Mouse (Mus musculus): Measurements from ENCODE around the gene Acot6. TPM values are rescaled to one million over a fixed set of nuclear protein-coding genes. Genes with fewer than 3 reads are reported as not detected.
A peak's percentile ranks its signal among the peaks of the same experiment; 100 is the strongest.

Gene Acot6
- polyA plus RNA-seq, 1 experiment, result 0.78 TPM

GRCm38 (mm10) chr12:84149971-84150370, 49.5 kb downstream of the Acot6 start:
- Histone ChIP-seq H3K27me3 (ENCODE audit: control insufficient read depth, insufficient read depth, low read length, poor library complexity, severe bottlenecking) (no peaks in the 10 kb centered on the region), H3K36me3 (ENCODE audit: control insufficient read depth, insufficient read depth, low read length, poor library complexity, severe bottlenecking) (peaks cover 9% of the 10 kb centered on the region), H3K9ac (ENCODE audit: low read depth, poor library complexity, severe bottlenecking) (no peak overlapping the region), H3K4me1 (ENCODE audit: control insufficient read depth, insufficient read depth, low read length) (peaks cover 2% of the 10 kb centered on the region), H3K4me3 (ENCODE audit: low read depth, low read length) (no peak overlapping the region), H3K27ac (ENCODE audit: insufficient read depth, low read length) (no peak overlapping the region), H3K9me3 (replicated peaks; ENCODE audit: control insufficient read depth, insufficient read depth, low read length, poor library complexity, severe bottlenecking) (no peaks in the 10 kb centered on the region)
- no peak for TF ChIP-seq CTCF (IDR thresholded peaks at IDR 0.05; ENCODE audit: low read depth, low read length)

DNA sequence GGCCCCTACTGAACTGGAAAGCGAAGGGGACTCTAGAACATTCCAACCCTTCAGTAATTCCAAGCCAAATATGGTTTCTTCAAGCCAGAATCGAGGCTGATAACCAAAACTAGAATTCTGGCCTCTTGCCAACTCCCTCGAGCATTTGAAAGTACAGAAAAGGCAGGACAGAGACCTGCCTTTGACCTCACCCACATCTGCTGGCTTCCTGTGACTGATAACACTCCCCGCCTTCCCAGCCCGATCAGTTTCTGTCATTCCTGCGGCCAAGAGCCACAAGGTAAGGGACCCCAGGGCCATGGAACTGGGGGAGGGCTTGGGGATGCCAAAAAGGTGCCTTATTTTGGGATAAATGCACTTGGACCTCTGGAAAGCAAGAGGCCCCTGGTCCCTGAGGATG, 50.5 kb downstream of the Acot6 start:
- Histone ChIP-seq H3K4me3 (ENCODE audit: low read depth, low read length) (no peak overlapping the region), H3K9me3 (replicated peaks; ENCODE audit: control insufficient read depth, insufficient read depth, low read length, poor library complexity, severe bottlenecking) (no peaks in the 10 kb centered on the region), H3K4me1 (ENCODE audit: control insufficient read depth, insufficient read depth, low read length) (peaks cover 2% of the 10 kb centered on the region), H3K27ac (ENCODE audit: insufficient read depth, low read length) (no peak overlapping the region), H3K9ac (ENCODE audit: low read depth, poor library complexity, severe bottlenecking) (no peak overlapping the region), H3K36me3 (ENCODE audit: control insufficient read depth, insufficient read depth, low read length, poor library complexity, severe bottlenecking) (peaks cover 10% of the 10 kb centered on the region), H3K27me3 (ENCODE audit: control insufficient read depth, insufficient read depth, low read length, poor library complexity, severe bottlenecking) (no peaks in the 10 kb centered on the region)
- TF ChIP-seq EP300 (IDR thresholded peaks at IDR 0.05; ENCODE audit: insufficient read depth, low read depth, low read length) (no peak), POLR2A (IDR thresholded peaks at IDR 0.05; ENCODE audit: insufficient read depth, low read length) (no peak), CTCF (IDR thresholded peaks at IDR 0.05; ENCODE audit: low read depth, low read length) (no peak)

GRCm38 (mm10) chr12:84151911-84152310, 51.5 kb downstream of the Acot6 start:
- H3K9me3 ChIP-seq (replicated peaks; ENCODE audit: control insufficient read depth, insufficient read depth, low read length, poor library complexity, severe bottlenecking), result no peaks in the 10 kb centered on the region
- no peak overlapping the region for H3K4me3 ChIP-seq (ENCODE audit: low read depth, low read length)
- peaks cover 18% of the 10 kb centered on the region for H3K36me3 ChIP-seq (ENCODE audit: control insufficient read depth, insufficient read depth, low read length, poor library complexity, severe bottlenecking)
- no peak overlapping the region for H3K27ac ChIP-seq (ENCODE audit: insufficient read depth, low read length)
- H3K9ac ChIP-seq (ENCODE audit: low read depth, poor library complexity, severe bottlenecking), result no peak overlapping the region
- H3K4me1 ChIP-seq (ENCODE audit: control insufficient read depth, insufficient read depth, low read length), result peaks cover 2% of the 10 kb centered on the region
- H3K27me3 ChIP-seq (ENCODE audit: control insufficient read depth, insufficient read depth, low read length, poor library complexity, severe bottlenecking), result no peaks in the 10 kb centered on the region
- TF ChIP-seq POLR2A (IDR thresholded peaks at IDR 0.05; ENCODE audit: insufficient read depth, low read length), result no peak
- no peak for TF ChIP-seq CTCF (IDR thresholded peaks at IDR 0.05; ENCODE audit: low read depth, low read length)
- TF ChIP-seq EP300 (IDR thresholded peaks at IDR 0.05; ENCODE audit: insufficient read depth, low read depth, low read length), result no peak

DNA sequence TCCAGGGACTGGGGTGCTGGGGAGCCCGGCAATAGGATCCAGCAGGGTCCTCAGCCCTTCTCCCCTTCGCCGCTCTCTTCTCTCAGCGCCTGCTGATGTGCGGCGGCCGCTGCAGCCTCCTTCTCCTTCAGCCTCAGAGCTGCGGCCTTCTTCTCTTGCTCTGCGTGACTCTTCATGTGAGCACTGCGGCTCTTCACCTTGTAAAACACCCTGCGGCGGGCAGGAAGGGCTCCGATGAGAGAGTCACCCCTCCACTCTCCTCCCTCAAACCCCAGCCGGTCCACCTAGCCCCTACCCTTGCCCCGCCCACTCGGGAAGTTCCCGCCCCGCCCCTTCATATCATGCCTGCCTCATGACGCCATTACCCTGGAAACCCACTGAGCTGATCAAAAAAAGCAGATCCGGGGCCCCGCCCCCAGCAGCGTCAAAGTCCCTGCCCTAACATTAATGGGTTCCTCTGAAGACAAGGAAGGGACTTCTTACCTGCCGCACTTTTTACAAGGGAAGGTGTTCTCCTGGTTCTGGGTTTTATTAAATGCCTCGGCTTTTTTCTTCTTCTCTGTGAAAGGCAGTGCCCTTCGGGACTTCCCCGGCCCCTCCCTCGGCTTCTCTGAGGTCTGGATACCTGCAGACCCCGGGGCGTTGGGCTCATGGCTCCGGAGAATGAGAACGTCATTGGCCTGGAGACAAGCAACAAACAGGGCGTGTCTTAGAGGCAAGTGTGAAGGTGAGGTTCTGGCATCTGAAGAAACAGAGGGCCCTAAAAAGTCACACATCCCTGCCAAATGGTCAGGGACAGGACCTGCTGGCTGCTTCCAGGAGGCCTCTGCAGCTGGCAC, 52.1 kb downstream of the Acot6 start:
- Histone ChIP-seq H3K9me3 (replicated peaks; ENCODE audit: control insufficient read depth, insufficient read depth, low read length, poor library complexity, severe bottlenecking) (no peaks in the 10 kb centered on the region), H3K4me3 (ENCODE audit: low read depth, low read length) (0 out of 2 replicates have a peak overlapping the region, but pooled peaks have one; percentile 2), H3K27ac (ENCODE audit: insufficient read depth, low read length) (no peak overlapping the region), H3K9ac (ENCODE audit: low read depth, poor library complexity, severe bottlenecking) (no peak overlapping the region), H3K4me1 (ENCODE audit: control insufficient read depth, insufficient read depth, low read length) (peaks cover 2% of the 10 kb centered on the region), H3K27me3 (ENCODE audit: control insufficient read depth, insufficient read depth, low read length, poor library complexity, severe bottlenecking) (no peaks in the 10 kb centered on the region), H3K36me3 (ENCODE audit: control insufficient read depth, insufficient read depth, low read length, poor library complexity, severe bottlenecking) (peaks cover 18% of the 10 kb centered on the region)
- TF ChIP-seq EP300 (IDR thresholded peaks at IDR 0.05; ENCODE audit: insufficient read depth, low read depth, low read length) (no peak), CTCF (IDR thresholded peaks at IDR 0.05; ENCODE audit: low read depth, low read length) (no peak), POLR2A (IDR thresholded peaks at IDR 0.05; ENCODE audit: insufficient read depth, low read length) (no peak)

- no peaks in the 10 kb centered on the region for H3K27me3 ChIP-seq (ENCODE audit: control insufficient read depth, insufficient read depth, low read length, poor library complexity, severe bottlenecking)
- no peak overlapping the region for H3K4me3 ChIP-seq (ENCODE audit: low read depth, low read length)
- H3K36me3 ChIP-seq (ENCODE audit: control insufficient read depth, insufficient read depth, low read length, poor library complexity, severe bottlenecking), result peaks cover 25% of the 10 kb centered on the region
- H3K9me3 ChIP-seq (replicated peaks; ENCODE audit: control insufficient read depth, insufficient read depth, low read length, poor library complexity, severe bottlenecking), result no peaks in the 10 kb centered on the region
- H3K4me1 ChIP-seq (ENCODE audit: control insufficient read depth, insufficient read depth, low read length), result peaks cover 2% of the 10 kb centered on the region
- H3K27ac ChIP-seq (ENCODE audit: insufficient read depth, low read length), result no peak overlapping the region
- no peak for TF ChIP-seq CTCF (IDR thresholded peaks at IDR 0.05; ENCODE audit: low read depth, low read length)
- no peak overlapping the region for H3K9ac ChIP-seq (ENCODE audit: low read depth, poor library complexity, severe bottlenecking)
These were observed 53.0 kb downstream of the Acot6 start for GRCm38 (mm10) chr12:84153414-84153813.

- Histone ChIP-seq H3K9ac (ENCODE audit: low read depth, poor library complexity, severe bottlenecking) (no peak overlapping the region), H3K4me1 (ENCODE audit: control insufficient read depth, insufficient read depth, low read length) (peaks cover 2% of the 10 kb centered on the region), H3K4me3 (ENCODE audit: low read depth, low read length) (no peak overlapping the region), H3K27me3 (ENCODE audit: control insufficient read depth, insufficient read depth, low read length, poor library complexity, severe bottlenecking) (no peaks in the 10 kb centered on the region), H3K36me3 (ENCODE audit: control insufficient read depth, insufficient read depth, low read length, poor library complexity, severe bottlenecking) (peaks cover 35% of the 10 kb centered on the region), H3K27ac (ENCODE audit: insufficient read depth, low read length) (no peak overlapping the region), H3K9me3 (replicated peaks; ENCODE audit: control insufficient read depth, insufficient read depth, low read length, poor library complexity, severe bottlenecking) (no peaks in the 10 kb centered on the region)
- TF ChIP-seq POLR2A (IDR thresholded peaks at IDR 0.05; ENCODE audit: insufficient read depth, low read length) (no peak), EP300 (IDR thresholded peaks at IDR 0.05; ENCODE audit: insufficient read depth, low read depth, low read length) (no peak), CTCF (IDR thresholded peaks at IDR 0.05; ENCODE audit: low read depth, low read length) (no peak)
These were observed 54.5 kb downstream of the Acot6 start for GRCm38 (mm10) chr12:84154786-84155522.

Measured in ES-Bruce4 (cell line).